Comparison of ENCODE assay signal across 8 mouse cellular contexts in the genomic region with DNA sequence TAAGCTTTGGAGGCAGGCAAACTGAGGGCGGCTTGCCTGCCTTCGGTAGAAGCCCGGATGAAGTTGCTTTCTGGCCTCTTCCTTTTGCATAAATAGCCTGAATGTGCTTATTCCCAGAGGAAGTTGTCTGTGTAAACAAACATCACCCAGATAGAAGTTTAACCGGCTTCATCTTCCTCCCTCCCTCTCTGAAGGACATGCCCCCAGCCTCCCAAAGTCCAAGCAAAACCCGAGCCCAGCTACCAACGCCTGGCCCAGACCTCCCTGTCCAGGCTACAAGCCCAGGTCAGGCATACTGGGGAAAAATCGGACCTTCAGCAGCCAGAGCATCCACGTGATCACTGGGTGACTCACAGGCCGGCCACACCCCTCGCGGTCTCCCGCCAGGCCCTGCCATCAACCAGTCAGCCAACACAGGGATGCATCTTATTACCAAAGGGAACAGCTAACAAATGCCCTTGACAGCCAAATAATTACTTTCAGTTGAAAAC. TPM values are rescaled to one million over a fixed set of nuclear protein-coding genes. Genes with fewer than 3 reads are reported as not detected.
DNase-seq lines count a peak whose midpoint lies in the region; ATAC-seq and TF ChIP-seq lines count a peak whose summit lies in the region.

No protein-coding gene starts in this region.

- peak overlapping the region; percentile 70 for H3K9ac ChIP-seq in kidney, embryonic 16.5 days (replicated peaks; ENCODE audit: low read length)
- peak overlapping the region; percentile 66 for H3K9ac ChIP-seq in liver, embryonic 11.5 days (ENCODE audit: low read depth, low read length)

- no peaks in the 10 kb centered on the region for H3K9me3 ChIP-seq in heart, embryonic 10.5 days
- no peaks in the 10 kb centered on the region for H3K9me3 ChIP-seq in kidney, embryonic 16.5 days (ENCODE audit: low read length)
- H3K9me3 ChIP-seq in liver, embryonic 11.5 days (ENCODE audit: control insufficient read depth, low read length), result no peaks in the 10 kb centered on the region

- H3K4me1 ChIP-seq in embryonic fibroblast, embryonic 13.5 days (ENCODE audit: control insufficient read depth, insufficient read depth, low read length), result peaks cover 9% of the 10 kb centered on the region; the same call in 1 of the 2 replicates
- H3K4me1 ChIP-seq in heart, embryonic 10.5 days, result peaks cover 54% of the 10 kb centered on the region
- H3K4me1 ChIP-seq in kidney, embryonic 16.5 days (ENCODE audit: insufficient read depth, low read length), result peaks cover 41% of the 10 kb centered on the region
- peaks cover 37% of the 10 kb centered on the region for H3K4me1 ChIP-seq in liver, embryonic 11.5 days (replicated peaks; ENCODE audit: control insufficient read depth, insufficient read depth, low read length)

- ATAC-seq in kidney, embryonic 16.5 days (ENCODE audit: low FRiP score, low TSS enrichment), result peak; percentile 39
- peak; percentile 33 for ATAC-seq in liver, embryonic 11.5 days (replicated peaks; ENCODE audit: low FRiP score)
- peak; percentile 37 for ATAC-seq in monocyte, adult 5-6 weeks (replicated peaks; ENCODE audit: insufficient number of reproducible peaks, low FRiP score, low TSS enrichment, poor library complexity, severe bottlenecking)

- peak; percentile 66 to 69 for DNase-seq in thymus, adult 18-20 months
- DNase-seq in thymus, postnatal 10 days (ENCODE audit: low spot score in 2 of 2), result no peak
- DNase-seq in heart, embryonic 10.5 days (ENCODE audit: low spot score), result peak; percentile 95
- DNase-seq in liver, embryonic 11.5 days (ENCODE audit: low spot score), result peak; percentile 87
- peak; percentile 85 to 90 for DNase-seq in spleen, postnatal 4 days (ENCODE audit: low spot score in 2 of 2)

- H3K4me2 ChIP-seq in kidney, embryonic 16.5 days (replicated peaks; ENCODE audit: low read depth, low read length), result peak overlapping the region; percentile 61
- peak overlapping the region; percentile 71 for H3K4me2 ChIP-seq in liver, embryonic 11.5 days

- peaks cover 13% of the 10 kb centered on the region for H3K36me3 ChIP-seq in heart, embryonic 10.5 days
- peaks cover 17% of the 10 kb centered on the region for H3K36me3 ChIP-seq in kidney, embryonic 16.5 days (ENCODE audit: insufficient read depth, low read length)
- peaks cover 17% of the 10 kb centered on the region for H3K36me3 ChIP-seq in liver, embryonic 11.5 days (ENCODE audit: control insufficient read depth, insufficient read depth, low read length)

- peak overlapping the region; percentile 96 for H3K27ac ChIP-seq in embryonic fibroblast, embryonic 13.5 days (ENCODE audit: insufficient read depth, low read length)
- peak overlapping the region; percentile 73 for H3K27ac ChIP-seq in heart, embryonic 10.5 days
- peak overlapping the region; percentile 95 for H3K27ac ChIP-seq in kidney, embryonic 16.5 days (ENCODE audit: low read length)
- peak overlapping the region; percentile 92 for H3K27ac ChIP-seq in liver, embryonic 11.5 days (ENCODE audit: low read depth, low read length)

- peak overlapping the region; percentile 39 for H3K4me3 ChIP-seq in embryonic fibroblast, embryonic 13.5 days (ENCODE audit: insufficient read depth, low read length)
- H3K4me3 ChIP-seq in heart, embryonic 10.5 days, result peak overlapping the region; percentile 38
- H3K4me3 ChIP-seq in kidney, embryonic 16.5 days (ENCODE audit: low read length), result peak overlapping the region; percentile 36
- H3K4me3 ChIP-seq in liver, embryonic 11.5 days (ENCODE audit: low read depth, low read length), result peak overlapping the region; percentile 41

- no peak for TF ChIP-seq CTCF in embryonic fibroblast, embryonic 13.5 days (IDR thresholded peaks at IDR 0.05; ENCODE audit: borderline replicate concordance, insufficient read depth, low read length)

- peak; percentile 75 for TF ChIP-seq POLR2A in embryonic fibroblast, embryonic 13.5 days (IDR thresholded peaks at IDR 0.05; ENCODE audit: low read depth, low read length)

- H3K27me3 ChIP-seq in heart, embryonic 10.5 days (ENCODE audit: insufficient read depth, poor library complexity, severe bottlenecking), result no peaks in the 10 kb centered on the region
- H3K27me3 ChIP-seq in kidney, embryonic 16.5 days (ENCODE audit: insufficient read depth, low read length), result no peaks in the 10 kb centered on the region
- no peaks in the 10 kb centered on the region for H3K27me3 ChIP-seq in liver, embryonic 11.5 days (replicated peaks; ENCODE audit: control insufficient read depth, insufficient read depth, low read length)

- 2% methylated on average over 12 of the region's 12 CpGs for whole genome bisulfite sequencing in heart, embryonic 10.5 days
- 1% methylated on average over 12 of the region's 12 CpGs for WGBS in kidney, embryonic 16.5 days
- 2% methylated on average over 12 of the region's 12 CpGs for WGBS in liver, embryonic 11.5 days

RNA-seq across cellular contexts. Expression of gene Zfp36l2, which starts 4.4 kb away (rescaled TPM):
- 171 and 187 TPM in 2 replicates for polyA plus RNA-seq in embryonic fibroblast, embryonic 13.5 days (2011; ENCODE audit: insufficient read length, low read depth, missing spikeins)
- 5.2 and 10.4 TPM in 2 replicates for polyA plus RNA-seq in heart, embryonic 10.5 days (2016; fragmentation: Nextera tagmentation; extraction: Ambion mirVana)
- 9.5 and 11.4 TPM in 2 replicates for polyA plus RNA-seq in kidney, embryonic 16.5 days (2015; fragmentation: Nextera tagmentation; extraction: Ambion mirVana)
- polyA plus RNA-seq in liver, embryonic 11.5 days (2014; fragmentation: Nextera tagmentation; extraction: Ambion mirVana), result 24.7 and 26.7 TPM in 2 replicates
- total RNA-seq in monocyte, adult 5-6 weeks (2017), result 346 to 394 TPM (median 381 TPM) in 3 replicates

Comparison
In these comparisons a context has a peak if more than half of its experiments do, and no peak if none do; other contexts are left out.
1. DNase-seq: peak in thymus, adult 18-20 months (2 of 2), heart, embryonic 10.5 days (single experiment), liver, embryonic 11.5 days (single experiment) and spleen, postnatal 4 days (2 of 2); none in thymus, postnatal 10 days (0 of 2).
2. Peak in every context shown above with its lines, with median percentiles within 50 percentile points of each other: H3K27ac ChIP-seq, H3K4me3 ChIP-seq and ATAC-seq.